ENCODE assay signal across 27 mouse cellular contexts in the genomic region with DNA sequence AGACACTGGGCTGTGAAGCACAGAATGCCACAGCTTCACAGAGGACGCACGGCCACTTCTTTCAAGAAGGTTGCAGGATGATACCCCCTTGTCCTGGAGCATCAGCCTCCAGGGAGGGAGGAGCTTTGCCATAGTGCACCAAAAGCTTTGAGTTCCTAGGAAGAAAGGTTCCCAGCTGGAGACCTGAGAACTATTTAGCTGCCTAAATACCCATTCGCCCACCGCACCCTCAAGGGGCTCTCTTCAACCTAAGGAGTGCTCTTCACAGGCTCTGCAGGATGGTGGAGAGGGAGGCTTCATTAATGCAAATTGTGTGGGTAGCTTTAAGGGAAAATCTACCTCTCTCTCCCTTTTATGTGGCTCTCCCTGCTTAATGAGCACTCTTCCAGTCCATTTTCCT. TPM values are rescaled to one million over a fixed set of nuclear protein-coding genes. Genes with fewer than 3 reads are reported as not detected.
DNase-seq lines count a peak whose midpoint lies in the region; ATAC-seq and TF ChIP-seq lines count a peak whose summit lies in the region.
"Had no signal": no experiment of that assay in that cellular context is flagged by ENCODE, and none has a peak within 500 bp of the region (broad histone marks: within the 10 kb centered on the region; RNA-seq: fewer than 3 reads in every experiment).

No protein-coding gene starts in this region.

- H3K36me3 ChIP-seq in hindbrain, embryonic 16.5 days (ENCODE audit: control insufficient read depth, insufficient read depth, low read length) = no peaks in the 10 kb centered on the region
- H3K36me3 ChIP-seq in hindbrain, embryonic 11.5 days (ENCODE audit: control insufficient read depth, insufficient read depth, low read length) = no peaks in the 10 kb centered on the region
- no peaks in the 10 kb centered on the region for H3K36me3 ChIP-seq in ES-E14 (ENCODE audit: control insufficient read depth, insufficient read depth, low read length, poor library complexity, severe bottlenecking)
- no peaks in the 10 kb centered on the region for H3K36me3 ChIP-seq in neural tube, embryonic 14.5 days (ENCODE audit: control insufficient read depth, insufficient read depth, low read length)
- H3K36me3 ChIP-seq: embryonic facial prominence, embryonic 13.5 days; forebrain, embryonic 12.5 days; heart, embryonic 12.5 days; intestine, embryonic 15.5 days had no signal

- H3K9me3 ChIP-seq in hindbrain, embryonic 16.5 days (ENCODE audit: control insufficient read depth, low read length) = no peaks in the 10 kb centered on the region
- H3K9me3 ChIP-seq in hindbrain, embryonic 11.5 days (ENCODE audit: control insufficient read depth, low read length) = no peaks in the 10 kb centered on the region
- no peaks in the 10 kb centered on the region for H3K9me3 ChIP-seq in ES-E14 (ENCODE audit: control insufficient read depth, insufficient read depth, low read depth, low read length)
- H3K9me3 ChIP-seq in neural tube, embryonic 14.5 days (ENCODE audit: control insufficient read depth, low read length) = no peaks in the 10 kb centered on the region
- H3K9me3 ChIP-seq: forebrain, embryonic 12.5 days; intestine, embryonic 15.5 days had no signal

- no peak overlapping the region for H3K4me3 ChIP-seq in hindbrain, embryonic 16.5 days (ENCODE audit: low read length)
- H3K4me3 ChIP-seq in hindbrain, embryonic 11.5 days (ENCODE audit: low read depth, low read length) = no peak overlapping the region
- no peak overlapping the region for H3K4me3 ChIP-seq in ES-E14 (ENCODE audit: insufficient read depth in 1 of 2, low read depth in 1 of 2, low read length in 2 of 2, poor library complexity in 1 of 2, severe bottlenecking in 1 of 2)
- no peak overlapping the region for H3K4me3 ChIP-seq in neural tube, embryonic 14.5 days (ENCODE audit: low read depth, low read length)
- H3K4me3 ChIP-seq: embryonic facial prominence, embryonic 13.5 days; forebrain, embryonic 12.5 days; heart, embryonic 12.5 days; intestine, embryonic 15.5 days had no signal

- peaks cover 3% of the 10 kb centered on the region; the same call in 1 of the 2 replicates for H3K4me1 ChIP-seq in hindbrain, embryonic 16.5 days (ENCODE audit: control insufficient read depth, insufficient read depth, low read depth, low read length)
- no peaks in the 10 kb centered on the region for H3K4me1 ChIP-seq in hindbrain, embryonic 11.5 days (replicated peaks; ENCODE audit: control insufficient read depth, insufficient read depth, low read length)
- peaks cover 4 to 16% of the 10 kb centered on the region in 2 experiments; a peak in 1 of 4 replicates for H3K4me1 ChIP-seq in ES-E14 (ENCODE audit: control insufficient read depth in 2 of 2, insufficient read depth in 2 of 2, low read length in 2 of 2, poor library complexity in 1 of 2)
- H3K4me1 ChIP-seq in neural tube, embryonic 14.5 days (ENCODE audit: control insufficient read depth, insufficient read depth, low read length) = no peaks in the 10 kb centered on the region; the same call in 1 of the 2 replicates
- H3K4me1 ChIP-seq: embryonic facial prominence, embryonic 13.5 days; forebrain, embryonic 12.5 days; heart, embryonic 12.5 days; intestine, embryonic 15.5 days had no signal

- H3K9ac ChIP-seq in hindbrain, embryonic 16.5 days (ENCODE audit: low read depth, low read length) = no peak overlapping the region
- H3K9ac ChIP-seq in hindbrain, embryonic 11.5 days (ENCODE audit: low read depth, low read length) = no peak overlapping the region
- H3K9ac ChIP-seq in ES-E14 (ENCODE audit: insufficient read depth, low read depth, low read length, poor library complexity, severe bottlenecking) = no peak overlapping the region
- H3K9ac ChIP-seq in neural tube, embryonic 14.5 days (replicated peaks; ENCODE audit: low read depth, low read length) = no peak overlapping the region
- H3K9ac ChIP-seq: embryonic facial prominence, embryonic 13.5 days; forebrain, embryonic 12.5 days; heart, embryonic 12.5 days; intestine, embryonic 15.5 days had no signal

- no peak for ATAC-seq in hindbrain, embryonic 16.5 days
- ATAC-seq in hindbrain, embryonic 11.5 days (ENCODE audit: low FRiP score) = no peak
- no peak for ATAC-seq in neural tube, embryonic 14.5 days (ENCODE audit: low read depth)
- ATAC-seq: forebrain, embryonic 16.5 days; intestine, embryonic 15.5 days had no signal

- no peaks in the 10 kb centered on the region for H3K27me3 ChIP-seq in hindbrain, embryonic 16.5 days (replicated peaks; ENCODE audit: control insufficient read depth, insufficient read depth, low read length)
- H3K27me3 ChIP-seq in hindbrain, embryonic 11.5 days (ENCODE audit: control insufficient read depth, insufficient read depth, low read length) = no peaks in the 10 kb centered on the region
- no peaks in the 10 kb centered on the region for H3K27me3 ChIP-seq in neural tube, embryonic 14.5 days (ENCODE audit: control insufficient read depth, insufficient read depth, low read length)
- H3K27me3 ChIP-seq: embryonic facial prominence, embryonic 13.5 days; intestine, embryonic 15.5 days had no signal

- in situ Hi-C loops in ES-E14 (cut with MboI; ENCODE audit: low sequenced_read_pairs in 2 of 2, unreplicated experiment in 2 of 2) = no loop called here

- 0 out of 2 replicates have a peak overlapping the region, but pooled peaks have one; percentile 23 for H3K27ac ChIP-seq in hindbrain, embryonic 16.5 days (ENCODE audit: low read depth, low read length)
- no peak overlapping the region for H3K27ac ChIP-seq in hindbrain, embryonic 11.5 days (ENCODE audit: low read depth, low read length)
- H3K27ac ChIP-seq in ES-E14 (ENCODE audit: insufficient read depth, low read depth, low read length, poor library complexity, severe bottlenecking) = no peak overlapping the region
- H3K27ac ChIP-seq in neural tube, embryonic 14.5 days (ENCODE audit: low read depth, low read length) = peak overlapping the region; percentile 64
- H3K27ac ChIP-seq: embryonic facial prominence, embryonic 13.5 days; intestine, embryonic 15.5 days had no signal

- no peak for DNase-seq in hindbrain, embryonic 11.5 days (ENCODE audit: low spot score)
- DNase-seq in ES-CJ7 (ENCODE audit: low read depth, low spot score) = peak; percentile 51
- peak; percentile 43 for DNase-seq in ES-E14 (ENCODE audit: low read depth, low spot score)
- DNase-seq in left cerebral cortex, adult 11 months (ENCODE audit: low spot score) = no peak
- no peak for DNase-seq in thymus, postnatal 10 days (ENCODE audit: low spot score in 2 of 2)
- DNase-seq: adrenal gland, adult 8-10 months; adrenal gland, postnatal 36 days; cerebellum, adult 11 months; cerebellum, adult 8-10 months; cerebellum, postnatal 14 days; gastrocnemius, postnatal 25 days; kidney, adult 18-20 months had no signal

- H3K4me2 ChIP-seq in hindbrain, embryonic 16.5 days (ENCODE audit: low read length) = no peak overlapping the region
- no peak overlapping the region for H3K4me2 ChIP-seq in hindbrain, embryonic 11.5 days (replicated peaks; ENCODE audit: low read depth, low read length)
- no peak overlapping the region for H3K4me2 ChIP-seq in neural tube, embryonic 14.5 days (ENCODE audit: low read depth, low read length)
- H3K4me2 ChIP-seq: embryonic facial prominence, embryonic 13.5 days; forebrain, embryonic 12.5 days; heart, embryonic 12.5 days; intestine, embryonic 15.5 days had no signal

- 48% methylated on average over 4 of the region's 4 CpGs for WGBS in hindbrain, embryonic 16.5 days
- 36% methylated on average over 4 of the region's 4 CpGs for WGBS in hindbrain, embryonic 11.5 days
- WGBS in neural tube, embryonic 14.5 days = 44% methylated on average over 4 of the region's 4 CpGs

TF ChIP-seq in ES-E14, 5 proteins besides CTCF, POLR2A, EP300 and RAD21:
- TF ChIP-seq MAFK (IDR thresholded peaks at IDR 0.05; ENCODE audit: insufficient read depth, low read depth, low read length) (no peak), ZNF384 (IDR thresholded peaks at IDR 0.05; ENCODE audit: low read depth, low read length) (no peak), ZC3H11A (IDR thresholded peaks at IDR 0.05; ENCODE audit: borderline replicate concordance, low read depth, low read length) (no peak), HCFC1 (IDR thresholded peaks at IDR 0.05; ENCODE audit: borderline replicate concordance, insufficient read depth, low read length) (no peak), CHD2 (IDR thresholded peaks at IDR 0.05; ENCODE audit: low read depth, low read length) (no peak)
TF ChIP-seq in ES-E14: peak in this region for 0.

RNA-seq across cellular contexts. Expression of gene Aym1, which starts 25.5 kb away (rescaled TPM):
- not detected in 2 replicates for polyA plus RNA-seq in hindbrain, embryonic 16.5 days (2015; fragmentation: Nextera tagmentation; extraction: Ambion mirVana)
- polyA plus RNA-seq in hindbrain, embryonic 11.5 days (2014; fragmentation: Nextera tagmentation; extraction: Ambion mirVana) = not detected in 2 replicates
- total RNA-seq in ES-E14 (2012; rRNA removed) = 1.3 TPM in 1 of 2 replicates, not detected in the other
- polyA plus RNA-seq in neural tube, embryonic 14.5 days (2014; fragmentation: Nextera tagmentation; extraction: Ambion mirVana) = not detected in 2 replicates
- total RNA-seq: adrenal gland, adult 8-10 months; adrenal gland, postnatal 36 days; common myeloid progenitor, adult 5-6 weeks; gastrocnemius, adult 18-20 months; gastrocnemius, postnatal 25 days; granulocyte monocyte progenitor cell, adult 5-6 weeks; heart, adult 8-10 months; heart, postnatal 25 days; MEL had no signal
- polyA plus RNA-seq: embryonic facial prominence, embryonic 13.5 days; forebrain, embryonic 12.5 days; forebrain, embryonic 16.5 days; frontal cortex, adult 2 months; heart, embryonic 12.5 days; heart, embryonic 16.5 days; intestine, embryonic 15.5 days had no signal

Comparison
In these comparisons a context has a peak if more than half of its experiments do, and no peak if none do; other contexts are left out.
1. H3K27ac ChIP-seq: peak in hindbrain, embryonic 16.5 days (single experiment) and neural tube, embryonic 14.5 days (single experiment); none in hindbrain, embryonic 11.5 days (single experiment) and ES-E14 (single experiment).
2. DNase-seq: peak in ES-CJ7 (single experiment) and ES-E14 (single experiment); none in hindbrain, embryonic 11.5 days (single experiment), left cerebral cortex, adult 11 months (single experiment) and thymus, postnatal 10 days (0 of 2).